Mouse (Mus musculus) ES-E14 (cell line): Measurements from ENCODE around the gene Gstp1. TPM values are rescaled to one million over a fixed set of nuclear protein-coding genes. Genes with fewer than 3 reads are reported as not detected.
A peak's percentile ranks its signal among the peaks of the same experiment; 100 is the strongest.

Source experiments
- DNase-seq: peaks from one replicate; pipeline ENCODE4 v3.0.0-alpha.2; 2013; ENCODE audit warnings: low read depth, low spot score
- H3K27ac ChIP-seq: 2 replicates; pipeline ENCODE4 v1.5.1; 2012; ENCODE audit warnings: low read depth, mild to moderate bottlenecking, low read length, moderate library complexity, mixed read lengths; ENCODE audit not compliant: poor library complexity, insufficient read depth, severe bottlenecking
- H3K36me3 ChIP-seq: 2 replicates; pipeline ENCODE4 v1.6.1; 2012; ENCODE audit warnings: mild to moderate bottlenecking, low read length, moderate library complexity, mixed read lengths; ENCODE audit not compliant: control insufficient read depth, poor library complexity, insufficient read depth, severe bottlenecking
- H3K4me1 ChIP-seq, 2 experiments: fragments of 150-350 bp in 1 of 2; sonication (generic) in 1 of 2; 2 replicates each; pipeline ENCODE4 v1.6.1; 2012; ENCODE audit warnings: low read length in 2 of 2, mild to moderate bottlenecking in 1 of 2, mixed read lengths in 1 of 2; ENCODE audit not compliant: control insufficient read depth in 2 of 2, insufficient read depth in 2 of 2, poor library complexity in 1 of 2
- H3K4me3 ChIP-seq, 2 experiments: fragments of 150-350 bp in 1 of 2; sonication (generic) in 1 of 2; 2 replicates each; pipeline ENCODE4 v1.5.1; 2012; ENCODE audit warnings: low read length in 2 of 2, low read depth in 1 of 2, mild to moderate bottlenecking in 1 of 2, mixed read lengths in 1 of 2; ENCODE audit not compliant: insufficient read depth in 1 of 2, poor library complexity in 1 of 2, severe bottlenecking in 1 of 2
- H3K9ac ChIP-seq: 2 replicates; pipeline ENCODE4 v1.6.1; 2012; ENCODE audit warnings: low read depth, mild to moderate bottlenecking, low read length, mixed read lengths; ENCODE audit not compliant: poor library complexity, insufficient read depth, severe bottlenecking
- H3K9me3 ChIP-seq: fragments of 150-350 bp; sonication (generic); 2 replicates; pipeline ENCODE4 v1.6.1; 2012; ENCODE audit warnings: low read depth, mild to moderate bottlenecking, low read length; ENCODE audit not compliant: control insufficient read depth, insufficient read depth
- CHD2 ChIP-seq: IDR thresholded peaks from 2 replicates; pipeline ENCODE4 v1.6.1; 2014; ENCODE audit warnings: mild to moderate bottlenecking, low read depth, low read length, inconsistent platforms
- HCFC1 ChIP-seq: IDR thresholded peaks from 2 replicates; pipeline ENCODE4 v1.6.1; 2012; ENCODE audit warnings: low read length, inconsistent platforms, borderline replicate concordance; ENCODE audit not compliant: insufficient read depth
- MAFK ChIP-seq: IDR thresholded peaks from 2 replicates; pipeline ENCODE4 v1.6.1; 2014; ENCODE audit warnings: mild to moderate bottlenecking, low read depth, low read length, inconsistent platforms; ENCODE audit not compliant: insufficient read depth
- ZC3H11A ChIP-seq: IDR thresholded peaks from 2 replicates; pipeline ENCODE4 v1.6.1; 2012; ENCODE audit warnings: low read depth, mild to moderate bottlenecking, inconsistent platforms, low read length, borderline replicate concordance
- ZNF384 ChIP-seq: IDR thresholded peaks from 2 replicates; pipeline ENCODE4 v1.6.1; 2012; ENCODE audit warnings: low read depth, low read length, inconsistent platforms
- in situ Hi-C, 2 experiments: fragments of 600-800 bp; cut with MboI; formaldehyde crosslinking; loops; one replicate each; pipeline ENCODE4 v1.15.1; 2025; ENCODE audit warnings: low sequenced_read_pairs in 2 of 2, inconsistent platforms in 1 of 2; ENCODE audit not compliant: unreplicated experiment in 2 of 2
- total RNA-seq: library from RNA; depleted of rRNA; stranded (reverse); fragments of 300-350 nt; gene quantifications from 2 replicates; pipeline ENCODE4 v1.2.3, GENCODE M21; 2012

Gstp1 gene
- total RNA-seq, 1 experiment = 146 TPM

DNA sequence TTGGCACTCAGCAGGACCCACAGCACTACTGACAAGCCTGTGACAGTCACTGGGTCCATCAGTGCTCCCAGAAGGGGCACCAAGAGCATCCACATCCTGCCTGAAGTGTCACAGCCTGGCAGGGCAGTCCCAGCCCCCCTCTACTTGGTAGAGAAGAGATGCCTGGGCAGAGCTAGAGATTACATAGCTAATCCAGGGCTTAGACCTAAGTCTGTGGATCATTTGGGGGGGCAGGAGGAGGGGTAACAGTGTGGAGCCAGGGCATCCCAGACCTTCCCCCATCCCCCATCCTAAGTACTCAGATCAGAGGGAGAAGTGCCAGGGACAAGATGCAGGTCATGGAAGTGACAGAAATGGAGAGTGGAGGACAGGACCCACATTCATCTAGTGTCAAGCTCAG lies 23.0 kb downstream of the Gstp1 start:
- no peak overlapping the region for H3K4me3 ChIP-seq
- peaks cover 5 to 23% of the 10 kb centered on the region in 2 experiments; a peak in 2 of 4 replicates for H3K4me1 ChIP-seq

DNA sequence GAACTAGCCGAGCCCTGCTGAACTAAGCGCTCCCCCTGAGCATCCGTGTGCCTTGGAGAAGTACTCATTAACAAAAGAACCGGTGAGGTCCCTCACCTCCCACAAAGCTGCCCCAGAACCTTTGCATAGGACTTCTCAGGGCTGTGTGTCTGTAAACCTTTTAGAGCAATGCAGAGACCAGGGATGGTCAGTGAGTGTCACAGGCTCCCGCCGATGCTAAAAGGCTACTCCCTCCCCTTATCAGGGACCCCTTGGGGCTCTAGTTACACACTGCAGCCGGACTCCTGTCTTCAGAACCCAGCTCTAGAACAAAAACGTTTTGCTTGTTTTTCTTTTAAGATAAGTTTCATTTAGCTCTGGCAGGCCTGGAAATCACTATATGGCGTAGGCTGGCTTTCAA lies 24.7 kb downstream of the Gstp1 start:
- DNase-seq = no peak
- in situ Hi-C loops = no loop called here
- TF ChIP-seq ZC3H11A (no peak), MAFK (no peak), HCFC1 (no peak), ZNF384 (no peak), CHD2 (no peak)
- Histone ChIP-seq H3K36me3 (peaks cover 23% of the 10 kb centered on the region), H3K9ac (peak overlapping the region; percentile 64), H3K9me3 (no peaks in the 10 kb centered on the region), H3K27ac (no peak overlapping the region), H3K4me1 (peaks cover 0 to 15% of the 10 kb centered on the region in 2 experiments; a peak in 1 of 4 replicates), H3K4me3 (peak overlapping the region; percentile 58 to 69)

More for the DNA sequence above, 23.0 kb downstream of the Gstp1 start:
- H3K36me3 ChIP-seq = peaks cover 7% of the 10 kb centered on the region
- TF ChIP-seq HCFC1 (no peak), ZNF384 (no peak), ZC3H11A (no peak), CHD2 (no peak)
- no peak for DNase-seq
- no peaks in the 10 kb centered on the region for H3K9me3 ChIP-seq
- H3K27ac ChIP-seq = no peak overlapping the region; the same call in 1 of the 2 replicates
- in situ Hi-C loops = no loop called here
- H3K9ac ChIP-seq = no peak overlapping the region

DNA sequence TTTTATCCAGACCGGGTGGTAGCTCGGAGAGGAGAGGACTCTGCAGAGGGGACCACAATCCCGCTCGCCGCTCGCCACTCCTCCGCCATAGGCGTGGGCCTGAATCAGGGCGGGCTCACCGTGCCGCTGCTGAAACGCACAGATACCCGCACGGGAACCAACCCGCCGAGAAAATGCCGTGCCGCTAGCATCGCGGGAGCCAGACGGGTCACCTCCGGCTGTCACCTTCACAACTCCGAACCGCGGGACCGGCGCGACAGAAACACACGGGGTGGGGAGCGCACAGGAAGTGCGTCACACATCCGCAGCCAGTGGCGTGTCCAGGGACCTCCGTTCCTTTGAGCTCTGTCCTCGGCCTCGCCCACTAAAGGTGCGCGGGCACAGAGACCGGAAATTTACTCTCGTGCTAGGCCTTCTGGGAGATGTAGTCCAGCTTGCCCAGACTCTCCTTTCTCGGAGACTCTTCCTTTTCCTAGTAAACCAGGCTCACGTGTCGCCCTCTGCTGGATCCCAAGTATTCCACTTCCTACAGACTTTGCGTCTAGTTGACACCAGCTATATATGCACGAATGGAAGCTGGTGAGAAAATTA lies 25.3 kb downstream of the Gstp1 start, which contains the start of gene Ndufv1:
TSS of gene Ndufv1 (minus strand) at position 375 of the 591 bp plus-strand sequence.
- in situ Hi-C loops = no loop called here
- DNase-seq = peak; percentile 99
- H3K9ac ChIP-seq = peak within 1 kb of the TSS; percentile 92
- H3K36me3 ChIP-seq = peaks cover 28% of the 10 kb centered on the region
- TF ChIP-seq HCFC1 = peak; percentile 99
- no peak for TF ChIP-seq MAFK
- TF ChIP-seq CHD2 = peak; percentile 20; the same call in 1 of the 2 replicates
- TF ChIP-seq ZNF384 = no peak
- peak; percentile 62 for TF ChIP-seq ZC3H11A
- no peaks in the 10 kb centered on the region for H3K9me3 ChIP-seq
- H3K4me3 ChIP-seq = peak within 1 kb of the TSS; percentile 90 to 98
- peak within 1 kb of the TSS; percentile 20; the same call in 1 of the 2 replicates for H3K27ac ChIP-seq
- peaks cover 0 to 13% of the 10 kb centered on the region in 2 experiments; a peak in 1 of 4 replicates for H3K4me1 ChIP-seq

DNA sequence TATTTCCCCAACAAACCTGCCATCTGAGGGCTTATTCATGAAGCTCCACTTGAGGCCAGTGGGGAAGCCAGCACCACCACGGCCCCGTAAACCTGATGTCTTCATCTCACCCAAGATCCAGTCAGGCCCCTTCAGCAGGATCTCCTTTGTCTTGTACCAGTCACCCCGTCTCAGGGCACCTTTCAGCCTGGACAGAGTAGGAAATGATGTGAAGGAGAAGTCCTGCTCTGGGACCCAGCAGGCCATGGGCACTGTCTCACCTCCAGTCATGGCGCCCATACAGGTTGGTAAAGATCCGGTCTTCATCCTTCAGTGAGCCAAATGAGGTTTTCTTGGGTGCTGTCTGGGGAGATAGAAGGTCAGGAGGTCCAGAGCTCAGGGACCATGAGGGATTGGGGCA lies 26.7 kb downstream of the Gstp1 start:
- H3K4me1 ChIP-seq = peaks cover 0 to 11% of the 10 kb centered on the region in 2 experiments; a peak in 1 of 4 replicates
- H3K36me3 ChIP-seq = peaks cover 39% of the 10 kb centered on the region
- in situ Hi-C loops = no loop called here
- no peak overlapping the region for H3K4me3 ChIP-seq
- H3K27ac ChIP-seq = no peak overlapping the region
- no peak for TF ChIP-seq HCFC1
- no peak for TF ChIP-seq MAFK
- TF ChIP-seq ZNF384 = no peak
- TF ChIP-seq CHD2 = no peak
- TF ChIP-seq ZC3H11A = no peak
- DNase-seq = no peak
- H3K9me3 ChIP-seq = no peaks in the 10 kb centered on the region
- H3K9ac ChIP-seq = no peak overlapping the region
